Mouse (Mus musculus) T-helper 2 cell (primary cell): ENCODE results near the gene Il11.

Experiments used
- in situ Hi-C: fragments of 300-600 bp; cut with MboI, MseI; formaldehyde crosslinking; loops from one replicate; pipeline ENCODE4 v1.15.1; 2025; ENCODE audit warnings: high pct_unique_total_duplicates

The Il11 gene

GRCm38 (mm10) chr7:4788499-4789435, 6.1 kb upstream of the Il11 start:
- in situ Hi-C loops: loop anchor here (5.0 kb wide), 2 partner anchors 36 to 96 kb away; partner anchors contain the start of genes Brsk1 and Cox6b2

GRCm38 (mm10) chr7:4783667-4784268, 1.1 kb upstream of the Il11 start:
- in situ Hi-C loops: no loop called here

- in situ Hi-C loops: no loop called here
These were observed 529 bp downstream of the Il11 start for GRCm38 (mm10) chr7:4782130-4782529.

GRCm38 (mm10) chr7:4779921-4780320, 2.7 kb downstream of the Il11 start:
- in situ Hi-C loops: no loop called here

- in situ Hi-C loops: no loop called here
These were observed 4.6 kb downstream of the Il11 start for GRCm38 (mm10) chr7:4777851-4778637.

GRCm38 (mm10) chr7:4776861-4777830, 5.5 kb downstream of the Il11 start:
- in situ Hi-C loops: no loop called here

GRCm38 (mm10) chr7:4776131-4776530, 6.5 kb downstream of the Il11 start:
- in situ Hi-C loops: no loop called here

GRCm38 (mm10) chr7:4771202-4771601, 11.5 kb downstream of the Il11 start, which contains the start of gene Fam71e2:
Gene Fam71e2 (minus strand): TSS chr7:4771302.
- in situ Hi-C loops: no loop called here

- in situ Hi-C loops: no loop called here
These were observed 17.5 kb downstream of the Il11 start for GRCm38 (mm10) chr7:4764946-4765710.

- in situ Hi-C loops: no loop called here
These were observed 23.0 kb downstream of the Il11 start for GRCm38 (mm10) chr7:4759670-4760069.

GRCm38 (mm10) chr7:4752821-4753570, 29.7 kb downstream of the Il11 start, which contains the start of gene Cox6b2:
Gene Cox6b2 (minus strand): TSS chr7:4753094.
- in situ Hi-C loops: loop anchor here (5.0 kb wide), 1 partner anchor 34 kb away; the partner anchor contains the start of gene Tmem238

- in situ Hi-C loops: loop anchor here (5.0 kb wide), 1 partner anchor 35 kb away; the partner anchor contains the start of gene Tmem238
These were observed 30.5 kb downstream of the Il11 start for GRCm38 (mm10) chr7:4751971-4752820.

- in situ Hi-C loops: no loop called here
These were observed 33.5 kb downstream of the Il11 start for GRCm38 (mm10) chr7:4749169-4749568.

- in situ Hi-C loops: no loop called here
These were observed 34.3 kb downstream of the Il11 start for GRCm38 (mm10) chr7:4748321-4748720.

- in situ Hi-C loops: no loop called here
These were observed 35.3 kb downstream of the Il11 start for GRCm38 (mm10) chr7:4747156-4747899.

GRCm38 (mm10) chr7:4746326-4746980, 36.2 kb downstream of the Il11 start:
- in situ Hi-C loops: no loop called here

GRCm38 (mm10) chr7:4744886-4745285, 37.8 kb downstream of the Il11 start:
- in situ Hi-C loops: no loop called here
